In genomic region chr3:123018792-123019191, GRCm38 (mm10) we compare ENCODE assay signal across 33 mouse cellular contexts. TPM values are rescaled to one million over a fixed set of nuclear protein-coding genes. Genes with fewer than 3 reads are reported as not detected.
DNase-seq lines count a peak whose midpoint lies in the region; ATAC-seq and TF ChIP-seq lines count a peak whose summit lies in the region.
"Had no signal": no experiment of that assay in that cellular context is flagged by ENCODE, and none has a peak within 500 bp of the region (broad histone marks: within the 10 kb centered on the region; RNA-seq: fewer than 3 reads in every experiment).

No protein-coding gene starts in this region.

- peak; percentile 41; the same call in 1 of the 2 replicates for ATAC-seq in heart, postnatal 0 days (ENCODE audit: insufficient read depth, low read depth)
- ATAC-seq in forebrain, embryonic 16.5 days, result no peak
- ATAC-seq: forebrain, embryonic 14.5 days; hindbrain, embryonic 16.5 days; intestine, embryonic 15.5 days had no signal

- no peak for TF ChIP-seq CTCF in heart, postnatal 0 days (IDR thresholded peaks at IDR 0.05; ENCODE audit: low read depth)
- no peak for TF ChIP-seq CTCF in lung, adult 2 months (IDR thresholded peaks at IDR 0.05; ENCODE audit: insufficient read depth, low read length)

- intact Hi-C loops in heart, postnatal 10 days (cut with DNase I), result no loop called here
- intact Hi-C loops in heart, postnatal 25 days (cut with DNase I), result no loop called here

- no peak overlapping the region for H3K9ac ChIP-seq in heart, postnatal 0 days (replicated peaks; ENCODE audit: low read depth, low read length)
- no peak overlapping the region for H3K9ac ChIP-seq in forebrain, embryonic 16.5 days (replicated peaks; ENCODE audit: low read depth, low read length)
- H3K9ac ChIP-seq: embryonic facial prominence, embryonic 13.5 days; heart, embryonic 15.5 days; hindbrain, embryonic 13.5 days; intestine, embryonic 15.5 days had no signal

- peak; percentile 63 for DNase-seq in heart, adult 11 months
- DNase-seq in heart, postnatal 10 days, result no peak
- peak; percentile 46 for DNase-seq in heart, postnatal 0 days (ENCODE audit: low spot score)
- no peak for DNase-seq in heart, postnatal 25 days (ENCODE audit: low spot score)
- DNase-seq in NIH3T3 (ENCODE audit: low read depth), result peak; percentile 69
- no peak for DNase-seq in lung, adult 2 months
- DNase-seq: adrenal gland, adult 2 months; adrenal gland, postnatal 14 days; cerebellum, adult 11 months; cerebellum, adult 2 months; cerebellum, adult 9-11 months; cerebellum, postnatal 36 days; embryo, embryonic 11 days; gastrocnemius, postnatal 10 days; gastrocnemius, postnatal 36 days; heart, postnatal 36 days; kidney, adult 18-20 months; kidney, adult 9 months had no signal

- 44% methylated on average over 2 of the region's 2 CpGs for WGBS in heart, postnatal 0 days
- 84% methylated on average over 2 of the region's 2 CpGs for WGBS in forebrain, embryonic 16.5 days
- 78% methylated on average over 2 of the region's 2 CpGs for WGBS in lung, adult 2 months

- no peaks in the 10 kb centered on the region for H3K9me3 ChIP-seq in heart, postnatal 0 days (replicated peaks; ENCODE audit: control insufficient read depth, low read length)
- no peaks in the 10 kb centered on the region for H3K9me3 ChIP-seq in forebrain, embryonic 16.5 days (ENCODE audit: control insufficient read depth, low read length)
- H3K9me3 ChIP-seq: embryonic facial prominence, embryonic 10.5 days; embryonic facial prominence, embryonic 13.5 days; heart, embryonic 15.5 days; hindbrain, embryonic 10.5 days; hindbrain, embryonic 13.5 days; intestine, embryonic 15.5 days had no signal

- H3K36me3 ChIP-seq in heart, postnatal 0 days (replicated peaks; ENCODE audit: control insufficient read depth, insufficient read depth, low read length), result peaks cover 21% of the 10 kb centered on the region
- no peaks in the 10 kb centered on the region for H3K36me3 ChIP-seq in myocyte (ENCODE audit: control insufficient read depth, insufficient read depth)
- H3K36me3 ChIP-seq in forebrain, embryonic 16.5 days (ENCODE audit: control insufficient read depth, insufficient read depth), result no peaks in the 10 kb centered on the region
- H3K36me3 ChIP-seq: embryonic facial prominence, embryonic 10.5 days; embryonic facial prominence, embryonic 13.5 days; hindbrain, embryonic 10.5 days; hindbrain, embryonic 13.5 days; intestine, embryonic 15.5 days had no signal

- TF ChIP-seq EP300 in heart, postnatal 0 days (IDR thresholded peaks at IDR 0.05; ENCODE audit: low read depth), result no peak

- no peaks in the 10 kb centered on the region for H3K27me3 ChIP-seq in heart, postnatal 0 days (ENCODE audit: control insufficient read depth, insufficient read depth, low read length)
- no peaks in the 10 kb centered on the region for H3K27me3 ChIP-seq in myocyte (ENCODE audit: control insufficient read depth, insufficient read depth, insufficient read length)
- H3K27me3 ChIP-seq in forebrain, embryonic 16.5 days (replicated peaks; ENCODE audit: control insufficient read depth, insufficient read depth, low read length), result no peaks in the 10 kb centered on the region
- H3K27me3 ChIP-seq: embryonic facial prominence, embryonic 13.5 days; heart, embryonic 15.5 days; hindbrain, embryonic 13.5 days; intestine, embryonic 15.5 days had no signal

- TF ChIP-seq POLR2A in myocyte (IDR thresholded peaks at IDR 0.05; ENCODE audit: insufficient read length, low read depth), result no peak
- TF ChIP-seq POLR2A in lung, adult 2 months (IDR thresholded peaks at IDR 0.05; ENCODE audit: borderline replicate concordance, extremely low read depth, low read depth, low read length), result no peak

- H3K4me1 ChIP-seq in heart, postnatal 0 days (ENCODE audit: control insufficient read depth, insufficient read depth), result no peaks in the 10 kb centered on the region
- no peaks in the 10 kb centered on the region for H3K4me1 ChIP-seq in forebrain, embryonic 16.5 days (replicated peaks; ENCODE audit: control insufficient read depth, insufficient read depth, low read length)
- H3K4me1 ChIP-seq in lung, adult 2 months (ENCODE audit: control insufficient read depth, insufficient read depth, low read length), result no peaks in the 10 kb centered on the region
- H3K4me1 ChIP-seq: embryonic facial prominence, embryonic 10.5 days; embryonic facial prominence, embryonic 13.5 days; heart, embryonic 15.5 days; hindbrain, embryonic 10.5 days; hindbrain, embryonic 13.5 days; intestine, embryonic 15.5 days had no signal

- no peak overlapping the region for H3K27ac ChIP-seq in heart, postnatal 0 days (ENCODE audit: low read depth)
- no peak overlapping the region for H3K27ac ChIP-seq in forebrain, embryonic 16.5 days (ENCODE audit: low read length)
- H3K27ac ChIP-seq: embryonic facial prominence, embryonic 10.5 days; embryonic facial prominence, embryonic 13.5 days; heart, embryonic 15.5 days; hindbrain, embryonic 10.5 days; hindbrain, embryonic 13.5 days; intestine, embryonic 15.5 days had no signal

- no peak overlapping the region for H3K4me2 ChIP-seq in heart, postnatal 0 days (ENCODE audit: low read depth, low read length)
- peak overlapping the region; percentile 23 for H3K4me2 ChIP-seq in myocyte (ENCODE audit: low read depth)
- no peak overlapping the region for H3K4me2 ChIP-seq in forebrain, embryonic 16.5 days (ENCODE audit: low read length)
- H3K4me2 ChIP-seq: embryonic facial prominence, embryonic 13.5 days; heart, embryonic 11.5 days; heart, embryonic 15.5 days; hindbrain, embryonic 13.5 days; intestine, embryonic 15.5 days had no signal

- H3K79me2 ChIP-seq in myocyte (ENCODE audit: control insufficient read depth, insufficient read depth), result no peaks in the 10 kb centered on the region

- no peak overlapping the region for H3ac ChIP-seq in myocyte (ENCODE audit: control insufficient read depth, insufficient read length)

- H3K4me3 ChIP-seq in heart, postnatal 0 days (ENCODE audit: low read depth, low read length), result no peak overlapping the region
- no peak overlapping the region for H3K4me3 ChIP-seq in myocyte
- no peak overlapping the region for H3K4me3 ChIP-seq in forebrain, embryonic 16.5 days (replicated peaks; ENCODE audit: low read length)
- H3K4me3 ChIP-seq in lung, adult 2 months (replicated peaks; ENCODE audit: extremely low read depth, low read depth, low read length), result no peak overlapping the region
- H3K4me3 ChIP-seq: embryonic facial prominence, embryonic 10.5 days; embryonic facial prominence, embryonic 13.5 days; heart, embryonic 15.5 days; hindbrain, embryonic 10.5 days; hindbrain, embryonic 13.5 days; intestine, embryonic 15.5 days had no signal

TF ChIP-seq in myocyte, 11 proteins besides CTCF, POLR2A, EP300 and RAD21:
- no peak for TF ChIP-seq MYOD1 (IDR thresholded peaks at IDR 0.05; ENCODE audit: control insufficient read depth in 1 of 3, insufficient read length in 2 of 3, low read depth in 2 of 3)
- TF ChIP-seq USF1 (IDR thresholded peaks at IDR 0.05; ENCODE audit: low read depth), result peak; percentile 76
TF ChIP-seq in myocyte: peak in this region for 1.

RNA-seq across cellular contexts. Expression of gene Myoz2, which starts 16.0 kb away (rescaled TPM):
- total RNA-seq in heart, postnatal 10 days (2021), result 1,000 to 10,000 TPM; 1,201 to 1,221 TPM
- 346 and 521 TPM in 2 replicates for total RNA-seq in heart, postnatal 0 days (2014; rRNA removed; ENCODE audit: low replicate concordance)
- polyA plus RNA-seq in heart, postnatal 0 days (2015; fragmentation: Nextera tagmentation; extraction: Ambion mirVana), result 574 and 591 TPM in 2 replicates
- 1,000 to 10,000 TPM; 2,092 to 2,205 TPM for total RNA-seq in heart, postnatal 25 days (2021)
- 134 TPM for polyA plus RNA-seq in myocyte (2012; fragmentation: generic; extraction: Trizol)
- polyA plus RNA-seq in forebrain, embryonic 16.5 days (2015; fragmentation: Nextera tagmentation; extraction: Ambion mirVana), result not detected in 2 replicates
- polyA plus RNA-seq in lung, adult 2 months (2012; rRNA removed), result 4.3 and 11.6 TPM in 2 replicates
- total RNA-seq: adrenal gland, postnatal 14 days; ES-E14; granulocyte monocyte progenitor cell, adult 5-6 weeks had no signal
- polyA plus RNA-seq: adrenal gland, adult 2 months; cortical plate, adult 2 months; embryonic facial prominence, embryonic 10.5 days; forebrain, embryonic 11.5 days; forebrain, embryonic 14.5 days; hindbrain, embryonic 10.5 days had no signal

RNA-seq across cellular contexts. Expression of gene Usp53, which starts 34.5 kb away (rescaled TPM):
- 1 to 10 TPM; 8.3 to 8.4 TPM for total RNA-seq in heart, postnatal 10 days (2021)
- 7.3 and 10.0 TPM in 2 replicates for total RNA-seq in heart, postnatal 0 days (2014; rRNA removed; ENCODE audit: low replicate concordance)
- 5.9 and 7.4 TPM in 2 replicates for polyA plus RNA-seq in heart, postnatal 0 days (2015; fragmentation: Nextera tagmentation; extraction: Ambion mirVana)
- total RNA-seq in heart, postnatal 25 days (2021), result 1 to 10 TPM; 7.7 to 9.4 TPM
- polyA plus RNA-seq in myocyte (2012; fragmentation: generic; extraction: Trizol), result 1.7 TPM
- polyA plus RNA-seq in forebrain, embryonic 16.5 days (2015; fragmentation: Nextera tagmentation; extraction: Ambion mirVana), result 6.4 and 7.2 TPM in 2 replicates
- 3.1 and 4.7 TPM in 2 replicates for polyA plus RNA-seq in lung, adult 2 months (2012; rRNA removed)

Comparison
In these comparisons a context has a peak if more than half of its experiments do, and no peak if none do; other contexts are left out.
1. DNase-seq: peak in heart, adult 11 months (single experiment), heart, postnatal 0 days (single experiment) and NIH3T3 (single experiment); none in heart, postnatal 10 days (0 of 2), heart, postnatal 25 days (single experiment) and lung, adult 2 months (single experiment).